Mouse (Mus musculus): Measurements from ENCODE around the gene E2f7.

Gene E2f7

DNA sequence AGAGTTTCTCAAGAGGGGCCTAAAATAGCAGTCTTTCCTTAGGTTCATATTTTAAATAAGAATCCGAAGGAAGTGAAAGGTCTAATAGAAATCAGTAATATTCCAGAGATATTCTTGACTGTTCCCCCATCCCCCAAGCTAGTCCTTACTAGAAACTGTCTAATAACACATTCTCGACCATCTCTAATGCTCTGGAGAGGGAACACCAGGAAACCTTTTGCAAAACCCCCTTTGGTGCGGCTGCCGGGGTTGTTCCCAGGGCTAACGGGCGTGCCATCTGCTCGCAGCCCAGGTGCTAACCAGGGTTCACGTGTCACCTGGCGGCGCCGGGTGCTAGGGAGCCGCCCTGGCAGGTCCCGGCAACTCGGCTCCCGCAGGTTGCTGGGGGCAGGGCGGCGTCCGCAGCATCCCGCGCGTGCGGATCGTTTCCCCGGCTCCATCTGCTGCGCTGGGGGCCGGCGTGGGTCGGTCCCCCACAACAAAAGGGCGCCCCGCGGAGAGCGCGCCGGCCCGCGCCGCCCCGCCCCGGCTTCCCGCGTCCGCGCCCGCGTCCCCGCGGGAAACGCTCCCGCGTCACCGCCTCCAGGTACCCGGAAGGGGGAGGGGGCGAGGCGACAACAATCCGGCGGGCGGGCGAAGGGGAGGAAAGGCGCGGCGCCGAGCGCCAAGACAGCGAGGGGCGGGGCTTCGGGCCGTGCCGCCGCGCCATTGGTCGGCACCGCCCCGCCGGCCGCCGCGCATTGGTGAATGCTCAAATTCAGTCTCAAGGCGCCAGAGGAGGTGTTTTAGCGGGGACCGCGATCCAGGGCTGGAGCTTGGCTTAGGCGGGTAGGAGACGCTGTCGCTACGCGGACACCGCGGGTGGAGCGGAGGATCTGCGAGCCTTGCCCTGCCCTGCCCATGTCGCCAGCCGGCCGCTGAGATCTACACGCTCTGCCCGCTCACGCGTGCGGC, at the start of gene E2f7:
Gene E2f7 (plus strand): TSS at position 754 of the 954 bp plus-strand sequence.
- DNase-seq (ENCODE audit: low read depth, low spot score) = peak; percentile 94

DNA sequence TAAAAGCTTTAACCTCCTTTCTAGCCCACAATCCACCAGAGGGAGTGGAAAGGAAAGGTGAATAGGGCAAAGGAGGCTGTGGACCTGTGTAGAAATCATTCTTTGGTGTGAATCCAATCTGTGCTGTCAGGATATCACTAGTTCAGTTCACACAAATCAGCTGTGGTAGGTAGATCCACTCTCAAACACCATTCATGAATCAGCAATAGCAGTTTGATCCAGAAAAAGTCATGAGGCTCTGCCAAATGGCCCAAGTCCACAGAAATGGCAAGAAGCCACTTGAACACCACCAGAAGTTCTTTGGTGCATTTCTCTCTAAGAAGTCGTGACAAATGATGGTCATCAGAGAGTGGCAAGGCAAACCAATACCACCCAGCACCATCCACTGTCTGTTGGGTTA, 44.0 kb upstream of the E2f7 start:
- no peak for DNase-seq (ENCODE audit: low read depth, low spot score)

- DNase-seq (ENCODE audit: low read depth, low spot score) = peak; percentile 86
These were observed 39.6 kb upstream of the E2f7 start for GRCm38 (mm10) chr10:110705672-110706071.

DNA sequence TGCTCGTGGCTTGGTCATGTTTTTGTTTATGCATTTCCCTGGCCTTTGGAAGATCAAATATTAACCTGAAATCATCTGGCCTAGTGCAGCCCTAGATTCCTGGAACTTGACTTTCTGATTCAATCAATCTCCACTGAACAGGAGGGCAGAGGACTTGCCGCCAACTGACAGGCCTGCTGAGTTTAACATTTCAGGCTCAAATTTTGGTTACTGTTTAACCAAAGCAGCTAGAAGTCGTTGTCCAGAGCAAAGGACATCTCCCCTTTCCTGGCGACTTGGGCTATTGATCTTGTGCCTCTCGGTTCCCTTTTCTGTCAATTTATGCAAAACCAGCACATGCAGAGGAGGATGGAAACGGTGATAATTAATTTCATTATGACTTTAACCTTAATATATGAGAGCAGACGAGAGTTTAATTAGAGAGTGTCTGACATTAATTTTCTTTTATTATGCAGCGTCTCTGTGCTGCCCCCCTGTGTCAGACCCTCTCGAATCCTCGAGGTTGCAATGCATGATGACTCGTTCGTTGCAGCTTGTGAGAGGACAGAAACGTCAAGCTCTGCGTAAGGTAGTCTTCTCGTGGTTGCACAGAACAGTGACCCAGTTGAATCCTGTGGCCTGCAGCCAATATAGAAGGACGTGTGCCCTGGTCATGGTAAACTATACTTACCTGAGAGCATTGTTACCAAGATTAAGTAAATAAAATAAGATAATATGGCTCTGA, 37.7 kb upstream of the E2f7 start:
- no peak for DNase-seq (ENCODE audit: low read depth, low spot score)

DNA sequence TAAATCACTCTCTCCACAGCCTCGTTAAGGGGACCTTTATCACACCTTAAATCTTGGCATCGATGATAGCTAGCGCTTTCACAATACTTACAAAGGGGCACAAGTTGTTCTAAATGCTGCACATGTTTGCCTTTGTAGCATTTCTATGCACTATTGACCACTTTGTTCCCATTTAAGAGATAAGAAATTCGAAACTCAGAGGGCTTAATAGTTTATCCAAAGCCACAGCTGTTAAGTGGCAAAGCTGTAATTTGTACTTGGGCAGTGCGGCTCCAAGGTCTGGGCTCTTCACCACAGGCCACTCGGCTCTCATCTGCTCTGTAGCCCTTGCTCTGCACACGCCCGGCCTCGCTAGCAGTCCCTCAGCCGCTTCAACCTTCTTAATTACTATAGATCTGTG, 28.4 kb upstream of the E2f7 start:
- no peak for DNase-seq (ENCODE audit: low read depth, low spot score)

DNA sequence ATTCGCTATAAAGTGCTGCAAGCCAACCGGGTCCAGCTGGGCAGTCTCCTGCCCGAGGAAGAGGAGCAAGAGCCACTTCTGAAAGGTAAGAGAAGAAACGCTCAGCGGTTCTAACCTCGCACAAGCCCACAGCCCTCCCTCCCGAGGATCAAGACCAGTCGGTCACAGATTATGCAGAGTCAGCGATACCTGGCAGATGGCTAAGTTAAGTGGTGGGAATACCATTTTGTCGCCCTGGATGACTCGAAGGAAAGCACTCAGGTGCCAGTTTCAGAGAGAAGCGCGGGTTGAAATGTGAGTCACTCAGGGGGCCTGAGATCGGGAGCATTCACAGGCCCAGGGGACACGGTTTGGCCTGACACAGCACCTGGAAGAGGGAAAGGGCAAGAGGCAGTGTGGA, 18.8 kb upstream of the E2f7 start:
- DNase-seq (ENCODE audit: low read depth, low spot score) = no peak

DNA sequence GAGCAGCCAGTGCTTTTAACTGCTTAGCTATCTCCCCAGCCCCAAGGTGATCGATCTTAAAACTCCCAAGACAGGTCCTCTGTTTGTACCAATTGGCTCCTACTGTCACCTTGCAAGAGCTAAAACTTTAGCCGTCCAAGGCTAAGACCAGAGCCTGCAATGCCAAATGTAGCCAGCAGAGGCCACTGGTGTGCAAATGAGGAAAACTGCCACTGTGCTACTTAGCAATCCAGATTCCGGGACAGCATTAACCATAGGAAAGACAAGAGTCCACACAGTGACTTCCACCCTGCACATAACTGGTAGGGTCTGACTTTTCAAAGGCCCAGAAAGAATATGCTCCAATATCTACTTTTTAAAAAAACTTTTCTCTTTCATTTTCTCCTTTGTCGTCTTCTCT, 17.4 kb upstream of the E2f7 start:
- DNase-seq (ENCODE audit: low read depth, low spot score) = peak; percentile 74

- peak; percentile 83 for DNase-seq (ENCODE audit: low read depth, low spot score)
These were observed 11.9 kb upstream of the E2f7 start for GRCm38 (mm10) chr10:110733343-110733742.

DNA sequence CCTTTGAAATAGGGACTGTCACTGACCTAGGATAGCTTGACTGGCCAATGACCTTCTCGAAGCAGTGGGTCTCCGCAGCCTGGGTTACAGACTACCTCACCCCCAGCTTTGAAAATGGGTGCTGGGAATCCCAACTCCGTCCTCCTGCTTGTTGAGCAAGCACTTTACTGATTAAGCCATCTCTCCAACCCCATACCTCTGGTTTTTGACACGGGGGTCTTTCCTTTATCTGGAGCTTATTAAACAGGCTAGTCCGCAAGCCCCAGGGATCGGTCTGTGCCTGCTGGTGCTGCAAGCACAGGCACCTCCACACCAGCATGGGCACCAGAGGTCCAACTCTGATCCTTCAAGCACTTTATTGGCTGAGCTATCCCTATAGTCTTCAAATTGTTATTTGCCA, 1.5 kb upstream of the E2f7 start:
- DNase-seq (ENCODE audit: low read depth, low spot score) = no peak

DNA sequence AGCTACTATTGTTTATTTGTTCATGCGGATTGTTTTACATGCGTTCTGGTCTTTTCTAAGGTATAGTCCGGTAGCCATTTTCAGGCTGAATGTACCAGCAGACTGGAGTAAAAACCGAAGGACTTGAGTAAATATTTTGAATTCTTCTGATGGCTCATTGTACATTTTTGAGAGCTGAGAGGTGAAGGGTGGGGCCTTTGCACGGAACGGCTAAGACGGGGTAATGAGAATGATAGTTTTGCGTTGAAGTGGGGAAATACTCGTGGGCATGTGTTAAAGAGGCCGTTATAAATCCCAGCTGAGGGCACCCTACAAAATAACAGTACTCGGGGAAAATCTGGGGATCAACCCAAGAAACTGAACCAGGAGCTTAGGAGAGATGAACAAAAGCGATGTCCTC, 1.1 kb upstream of the E2f7 start:
- DNase-seq (ENCODE audit: low read depth, low spot score) = no peak

GRCm38 (mm10) chr10:110745640-110746032, 397 bp downstream of the E2f7 start:
- no peak for DNase-seq (ENCODE audit: low read depth, low spot score)

GRCm38 (mm10) chr10:110749081-110749480, 3.8 kb downstream of the E2f7 start:
- DNase-seq (ENCODE audit: low read depth, low spot score) = no peak

- peak; percentile 56 for DNase-seq (ENCODE audit: low read depth, low spot score)
These were observed 4.5 kb downstream of the E2f7 start for GRCm38 (mm10) chr10:110749510-110750305.

- no peak for DNase-seq (ENCODE audit: low read depth, low spot score)
These were observed 7.6 kb downstream of the E2f7 start for GRCm38 (mm10) chr10:110752849-110753248.

DNA sequence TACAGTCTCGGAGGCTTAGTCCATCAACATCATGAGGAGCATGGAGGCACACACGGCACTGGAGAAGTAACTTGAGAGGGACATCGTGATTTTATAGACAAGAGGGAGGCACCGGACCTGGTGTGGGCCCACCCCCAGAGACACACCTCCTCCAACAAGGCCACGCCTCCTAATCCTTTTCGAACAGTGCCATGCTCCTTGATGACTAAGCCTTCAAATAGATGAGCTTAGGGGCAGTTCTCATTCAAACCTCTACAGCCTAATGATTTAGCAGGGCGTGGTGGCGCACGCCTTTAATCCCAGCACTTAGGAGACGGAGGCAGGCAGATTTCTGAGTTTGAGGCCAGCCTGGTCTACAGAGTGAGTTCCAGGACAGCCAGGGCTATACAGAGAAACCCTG, 10.3 kb downstream of the E2f7 start:
- DNase-seq (ENCODE audit: low read depth, low spot score) = peak; percentile 58

GRCm38 (mm10) chr10:110756271-110756793, 11.1 kb downstream of the E2f7 start:
- DNase-seq (ENCODE audit: low read depth, low spot score) = no peak

DNA sequence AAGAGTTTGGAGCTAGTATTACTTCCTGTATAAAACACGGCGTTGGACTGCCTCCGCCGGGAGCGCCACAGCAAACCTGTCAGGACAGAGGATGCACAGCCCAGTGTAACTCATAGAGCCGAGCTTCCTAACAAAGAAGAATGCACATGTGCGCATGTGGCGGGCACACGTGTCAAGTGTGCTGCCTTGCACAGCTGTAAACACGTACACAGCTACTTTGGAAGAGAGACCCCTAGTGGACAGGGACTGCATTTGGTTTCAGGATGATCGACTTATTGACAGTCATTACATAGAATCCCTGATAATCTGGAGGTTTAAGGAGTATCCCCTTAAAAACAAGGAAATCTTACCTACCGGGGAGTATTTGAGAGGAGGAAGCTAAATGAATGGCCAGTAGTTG, 15.3 kb downstream of the E2f7 start:
- peak; percentile 88 for DNase-seq (ENCODE audit: low read depth, low spot score)

- DNase-seq (ENCODE audit: low read depth, low spot score) = peak; percentile 54
These were observed 17.1 kb downstream of the E2f7 start for GRCm38 (mm10) chr10:110762134-110762884.

- no peak for DNase-seq (ENCODE audit: low read depth, low spot score)
These were observed 18.2 kb downstream of the E2f7 start for GRCm38 (mm10) chr10:110763416-110763815.

DNA sequence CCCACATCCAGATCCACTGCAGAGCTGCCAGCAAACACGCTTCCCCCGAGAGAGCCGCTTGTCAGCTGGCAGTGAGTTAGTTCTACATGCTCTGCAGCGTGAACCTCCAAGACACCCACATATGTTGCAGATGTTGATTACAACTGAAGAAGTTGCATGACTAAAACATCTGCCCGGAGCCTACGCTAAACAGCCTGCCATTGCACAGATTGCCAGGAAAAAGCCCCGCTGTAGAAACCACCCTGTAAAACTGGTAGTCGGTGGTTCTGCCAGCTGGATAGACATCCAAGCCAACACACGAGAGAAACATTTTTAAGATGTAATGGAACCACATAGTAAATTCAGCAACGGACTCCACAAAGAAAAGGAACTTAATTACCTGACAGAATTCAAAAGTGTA, 24.3 kb downstream of the E2f7 start:
- DNase-seq (ENCODE audit: low read depth, low spot score) = no peak

- DNase-seq (ENCODE audit: low read depth, low spot score) = no peak
These were observed 28.0 kb downstream of the E2f7 start for GRCm38 (mm10) chr10:110773201-110773600.

All from R1 (cell line).